Mouse (Mus musculus) lung, adult 2 months (tissue): ENCODE measurements around the gene Rab19.

ENCODE experiments used
- CTCF ChIP-seq: fragments of 200-500 bp; IDR thresholded peaks from 2 replicates; pipeline ENCODE4 v1.5.1; 2011; ENCODE audit warnings: mild to moderate bottlenecking, low read length, control low read depth; ENCODE audit not compliant: insufficient read depth
- POLR2A ChIP-seq: fragments of 200-500 bp; IDR thresholded peaks from 2 replicates; pipeline ENCODE4 v1.6.1; 2011; ENCODE audit warnings: low read depth, mild to moderate bottlenecking, control low read depth, low read length, borderline replicate concordance; ENCODE audit errors: extremely low read depth

- no peak for TF ChIP-seq CTCF
- TF ChIP-seq POLR2A, result no peak
These were observed 8.2 kb upstream of the Rab19 start for GRCm38 (mm10) chr6:39372727-39373126.
